ENCODE assay signal across 8 mouse cellular contexts in the genomic region with DNA sequence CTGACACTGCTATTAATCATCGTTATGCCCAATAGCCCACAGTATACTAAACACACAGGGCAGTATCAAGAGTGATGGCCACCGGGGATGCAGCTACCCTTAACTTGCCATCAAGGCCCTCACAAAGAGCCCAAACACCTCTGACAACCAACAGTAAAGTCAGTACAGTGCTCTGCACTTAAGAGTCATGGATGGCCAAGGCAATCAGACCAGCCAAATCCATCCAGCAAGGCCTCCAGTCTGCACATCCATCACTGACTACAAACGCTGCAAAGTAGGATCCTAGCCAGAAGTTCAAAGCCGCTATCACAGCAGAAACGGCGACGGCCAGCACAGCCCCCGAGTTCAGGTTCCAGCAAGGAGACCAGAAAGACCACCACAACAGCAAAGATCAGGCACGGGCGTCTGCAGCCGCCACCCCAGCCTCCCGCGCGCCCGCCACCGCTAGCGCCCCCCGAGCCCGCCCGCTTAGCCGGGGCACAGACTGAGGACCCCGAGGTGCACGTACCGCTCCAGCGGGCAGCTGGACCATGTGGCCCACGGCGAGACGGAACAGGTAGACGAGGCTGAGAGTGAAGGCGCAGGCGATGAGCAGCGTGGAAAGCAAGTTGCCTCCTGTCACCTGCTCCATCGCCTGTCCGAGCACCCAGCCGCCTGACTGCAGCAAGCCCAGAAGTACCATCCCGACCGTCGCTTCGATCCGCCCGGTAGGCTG. TPM values are rescaled to one million over a fixed set of nuclear protein-coding genes. Genes with fewer than 3 reads are reported as not detected.
DNase-seq lines count a peak whose midpoint lies in the region; ATAC-seq and TF ChIP-seq lines count a peak whose summit lies in the region.

No protein-coding gene starts in this region.

- 1% methylated on average over 41 of the region's 41 CpGs for WGBS in heart, embryonic 14.5 days
- WGBS in heart, postnatal 0 days = under 1% methylated on average over 41 of the region's 41 CpGs
- 1% methylated on average over 40 of the region's 41 CpGs for WGBS in liver, postnatal 0 days (ENCODE audit: insufficient replicate concordance)
- 1% methylated on average over 41 of the region's 41 CpGs for WGBS in stomach, postnatal 0 days

- no peak for TF ChIP-seq EP300 in heart, postnatal 0 days (IDR thresholded peaks at IDR 0.05; ENCODE audit: low read depth)
- TF ChIP-seq EP300 in liver, postnatal 0 days (IDR thresholded peaks at IDR 0.05; ENCODE audit: low read depth) = no peak
- TF ChIP-seq EP300 in stomach, postnatal 0 days (optimal IDR thresholded peaks at IDR 0.05) = no peak

- peak overlapping the region; percentile 88 for H3K9ac ChIP-seq in heart, embryonic 14.5 days (ENCODE audit: low read length)
- H3K9ac ChIP-seq in heart, postnatal 0 days (replicated peaks; ENCODE audit: low read depth, low read length) = peak overlapping the region; percentile 82
- H3K9ac ChIP-seq in liver, postnatal 0 days (replicated peaks) = peak overlapping the region; percentile 63
- H3K9ac ChIP-seq in stomach, postnatal 0 days (ENCODE audit: low read length) = peak overlapping the region; percentile 79

- peak; percentile 45 for ATAC-seq in heart, embryonic 14.5 days (ENCODE audit: insufficient number of reproducible peaks, insufficient read depth, low FRiP score, low read depth)
- no peak; the same call in none of the 2 replicates for ATAC-seq in heart, postnatal 0 days (ENCODE audit: insufficient read depth, low read depth)
- ATAC-seq in liver, postnatal 0 days = peak; percentile 31
- peak; percentile 43; the same call in 1 of the 2 replicates for ATAC-seq in stomach, postnatal 0 days (ENCODE audit: low FRiP score, low TSS enrichment)

- no peak for DNase-seq in heart, adult 8-10 months (ENCODE audit: low spot score)
- DNase-seq in 3T3-L1 (ENCODE audit: low read depth, low spot score) = peak; percentile 41
- DNase-seq in adrenal gland, adult 8-10 months = peak; percentile 20
- no peak for DNase-seq in heart, postnatal 0 days (ENCODE audit: low spot score)
- DNase-seq in liver, postnatal 0 days = no peak
- DNase-seq in stomach, postnatal 0 days (ENCODE audit: low spot score) = no peak
- no peak for DNase-seq in right cerebral cortex, postnatal 14 days

- peak overlapping the region; percentile 92 to 94 for H3K27ac ChIP-seq in heart, embryonic 14.5 days (replicated peaks in 1 of 2; ENCODE audit: control insufficient read depth in 1 of 2, insufficient read depth in 1 of 2, low read depth in 2 of 2, low read length in 2 of 2)
- peak overlapping the region; percentile 71 for H3K27ac ChIP-seq in heart, postnatal 0 days (ENCODE audit: low read depth)
- H3K27ac ChIP-seq in liver, postnatal 0 days (ENCODE audit: low read depth) = peak overlapping the region; percentile 55; the same call in 1 of the 2 replicates
- H3K27ac ChIP-seq in stomach, postnatal 0 days (replicated peaks) = peak overlapping the region; percentile 93

- H3K4me3 ChIP-seq in heart, embryonic 14.5 days (ENCODE audit: control insufficient read depth in 1 of 2, insufficient read depth in 1 of 2, low read depth in 1 of 2, low read length in 2 of 2) = peak overlapping the region; percentile 58 to 95
- H3K4me3 ChIP-seq in heart, postnatal 0 days (ENCODE audit: low read depth, low read length) = peak overlapping the region; percentile 97
- H3K4me3 ChIP-seq in liver, postnatal 0 days (ENCODE audit: low read depth, low read length) = peak overlapping the region; percentile 64
- peak overlapping the region; percentile 96 for H3K4me3 ChIP-seq in stomach, postnatal 0 days (ENCODE audit: low read depth, low read length)

- H3K4me2 ChIP-seq in heart, embryonic 14.5 days (ENCODE audit: low read length) = peak overlapping the region; percentile 85
- peak overlapping the region; percentile 100 for H3K4me2 ChIP-seq in heart, postnatal 0 days (ENCODE audit: low read depth, low read length)
- peak overlapping the region; percentile 91 for H3K4me2 ChIP-seq in liver, postnatal 0 days (ENCODE audit: low read depth, low read length)
- peak overlapping the region; percentile 94 for H3K4me2 ChIP-seq in stomach, postnatal 0 days (replicated peaks; ENCODE audit: low read depth)

- no peak for TF ChIP-seq CTCF in heart, postnatal 0 days (IDR thresholded peaks at IDR 0.05; ENCODE audit: low read depth)
- no peak for TF ChIP-seq CTCF in liver, postnatal 0 days (IDR thresholded peaks at IDR 0.05; ENCODE audit: low read depth)
- TF ChIP-seq CTCF in stomach, postnatal 0 days (IDR thresholded peaks at IDR 0.05; ENCODE audit: low read depth) = no peak

- peaks cover 39% of the 10 kb centered on the region for H3K36me3 ChIP-seq in heart, embryonic 14.5 days (ENCODE audit: control insufficient read depth, insufficient read depth, low read length)
- H3K36me3 ChIP-seq in heart, postnatal 0 days (replicated peaks; ENCODE audit: control insufficient read depth, insufficient read depth, low read length) = peaks cover 28% of the 10 kb centered on the region
- H3K36me3 ChIP-seq in liver, postnatal 0 days (replicated peaks; ENCODE audit: insufficient read depth, low read length) = peaks cover 18% of the 10 kb centered on the region
- H3K36me3 ChIP-seq in stomach, postnatal 0 days (ENCODE audit: control insufficient read depth, insufficient read depth, low read length) = peaks cover 9% of the 10 kb centered on the region

- H3K27me3 ChIP-seq in heart, embryonic 14.5 days (ENCODE audit: control insufficient read depth, insufficient read depth, low read length) = no peaks in the 10 kb centered on the region
- no peaks in the 10 kb centered on the region for H3K27me3 ChIP-seq in heart, postnatal 0 days (ENCODE audit: control insufficient read depth, insufficient read depth, low read length)
- H3K27me3 ChIP-seq in liver, postnatal 0 days (ENCODE audit: insufficient read depth, low read length) = no peaks in the 10 kb centered on the region
- H3K27me3 ChIP-seq in stomach, postnatal 0 days (ENCODE audit: control insufficient read depth, insufficient read depth, low read length) = no peaks in the 10 kb centered on the region

- H3K9me3 ChIP-seq in heart, embryonic 14.5 days (ENCODE audit: control insufficient read depth, low read length) = no peaks in the 10 kb centered on the region
- H3K9me3 ChIP-seq in heart, postnatal 0 days (replicated peaks; ENCODE audit: control insufficient read depth, low read length) = no peaks in the 10 kb centered on the region
- H3K9me3 ChIP-seq in liver, postnatal 0 days (ENCODE audit: low read length) = no peaks in the 10 kb centered on the region
- H3K9me3 ChIP-seq in stomach, postnatal 0 days (ENCODE audit: control insufficient read depth, low read length) = no peaks in the 10 kb centered on the region

- peaks cover 0 to 8% of the 10 kb centered on the region in 2 experiments; a peak in 1 of 4 replicates for H3K4me1 ChIP-seq in heart, embryonic 14.5 days (ENCODE audit: control insufficient read depth in 2 of 2, insufficient read depth in 2 of 2, low read length in 2 of 2)
- H3K4me1 ChIP-seq in heart, postnatal 0 days (ENCODE audit: control insufficient read depth, insufficient read depth) = peaks cover 8% of the 10 kb centered on the region; the same call in 1 of the 2 replicates
- peaks cover 12% of the 10 kb centered on the region for H3K4me1 ChIP-seq in liver, postnatal 0 days (ENCODE audit: insufficient read depth)
- H3K4me1 ChIP-seq in stomach, postnatal 0 days (replicated peaks; ENCODE audit: control insufficient read depth, insufficient read depth) = no peaks in the 10 kb centered on the region; the same call in 1 of the 2 replicates

RNA-seq across cellular contexts. Expression of a gene that starts 0.8 kb away (rescaled TPM):
- 30.6 and 35.2 TPM in 2 replicates for polyA plus RNA-seq in heart, embryonic 14.5 days (2014; fragmentation: Nextera tagmentation; extraction: Ambion mirVana)
- total RNA-seq in heart, adult 8-10 months (2022) = 10 to 100 TPM in 1 of 4 experiments, 1 to 10 TPM in 3; 7.1 to 11.2 (median 7.6) TPM
- 10 to 100 TPM; 32.3 to 74.6 (median 57.3) TPM for total RNA-seq in adrenal gland, adult 8-10 months (2022)
- total RNA-seq in heart, postnatal 0 days (2014; rRNA removed; ENCODE audit: low replicate concordance) = 24.3 and 48.0 TPM in 2 replicates
- polyA plus RNA-seq in heart, postnatal 0 days (2015; fragmentation: Nextera tagmentation; extraction: Ambion mirVana) = 15.4 and 18.5 TPM in 2 replicates
- 17.2 and 20.2 TPM in 2 replicates for polyA plus RNA-seq in liver, postnatal 0 days (2015; fragmentation: Nextera tagmentation; extraction: Ambion mirVana)
- polyA plus RNA-seq in stomach, postnatal 0 days (2015; fragmentation: Nextera tagmentation; extraction: Ambion mirVana) = 61.1 and 65.8 TPM in 2 replicates

Comparison
In these comparisons a context has a peak if more than half of its experiments do, and no peak if none do; other contexts are left out.
1. DNase-seq: peak in 3T3-L1 (single experiment) and adrenal gland, adult 8-10 months (single experiment); none in heart, adult 8-10 months (single experiment), heart, postnatal 0 days (single experiment), liver, postnatal 0 days (single experiment), stomach, postnatal 0 days (single experiment) and right cerebral cortex, postnatal 14 days (single experiment).
2. Peak in every context shown above with its lines, with median percentiles within 50 percentile points of each other: H3K27ac ChIP-seq, H3K4me2 ChIP-seq, H3K4me3 ChIP-seq and H3K9ac ChIP-seq.